Mouse (Mus musculus) cortical plate, adult 2 months (tissue): ENCODE measurements around the gene Incenp. TPM values are rescaled to one million over a fixed set of nuclear protein-coding genes. Genes with fewer than 3 reads are reported as not detected.
"Not testable (repeated sequence)": the region's sequence is repeated elsewhere in the genome, so short reads cannot be mapped to it uniquely, and the experiment has no call there.

Source experiments
- H3K27ac ChIP-seq: fragments of 200-500 bp; 2 replicates; pipeline ENCODE4 v1.5.1; 2012; ENCODE audit warnings: low read length, control low read depth, inconsistent platforms; ENCODE audit not compliant: insufficient read depth
- H3K4me1 ChIP-seq: fragments of 200-500 bp; 2 replicates; pipeline ENCODE4 v1.6.1; 2011; ENCODE audit warnings: low read length; ENCODE audit not compliant: control insufficient read depth, insufficient read depth
- H3K4me3 ChIP-seq: fragments of 200-500 bp; 2 replicates; pipeline ENCODE4 v1.5.1; 2011; ENCODE audit warnings: mild to moderate bottlenecking, low read length, control low read depth; ENCODE audit not compliant: insufficient read depth
- CTCF ChIP-seq: fragments of 200-500 bp; IDR thresholded peaks from 2 replicates; pipeline ENCODE4 v1.5.1; 2011; ENCODE audit warnings: mild to moderate bottlenecking, control low read depth, low read length; ENCODE audit not compliant: insufficient read depth; ENCODE audit errors: extremely low read depth
- POLR2A ChIP-seq: fragments of 200-500 bp; IDR thresholded peaks from 2 replicates; pipeline ENCODE4 v1.6.1; 2011; ENCODE audit warnings: mild to moderate bottlenecking, low read length, control low read depth; ENCODE audit not compliant: insufficient read depth; ENCODE audit errors: extremely low read depth
- polyA plus RNA-seq: library from polyadenylated mRNA; depleted of rRNA; stranded (reverse); fragments of >200 nt; gene quantifications from 2 replicates; pipeline ENCODE4 v1.2.3, GENCODE M21; 2012

Incenp gene
- polyA plus RNA-seq, 1 experiment: 23.7 TPM

GRCm38 (mm10) chr19:9920835-9921784 is 21.8 kb upstream of the Incenp start:
- peaks cover 6% of the 10 kb centered on the region for H3K4me1 ChIP-seq
- H3K27ac ChIP-seq: peak overlapping the region; percentile 49
- no peak for TF ChIP-seq POLR2A
- peak; percentile 51 for TF ChIP-seq CTCF
- H3K4me3 ChIP-seq: no peak overlapping the region

GRCm38 (mm10) chr19:9918176-9918861 is 19.0 kb upstream of the Incenp start:
- no peak overlapping the region for H3K4me3 ChIP-seq
- no peak overlapping the region for H3K27ac ChIP-seq
- H3K4me1 ChIP-seq: peaks cover 6% of the 10 kb centered on the region
- TF ChIP-seq POLR2A: no peak
- TF ChIP-seq CTCF: no peak

GRCm38 (mm10) chr19:9917727-9918126 is 18.4 kb upstream of the Incenp start:
- TF ChIP-seq CTCF (no peak), POLR2A (no peak)
- Histone ChIP-seq H3K4me3 (no peak overlapping the region), H3K4me1 (peaks cover 5% of the 10 kb centered on the region), H3K27ac (no peak overlapping the region)

GRCm38 (mm10) chr19:9915935-9916334 is 16.6 kb upstream of the Incenp start:
- no peak overlapping the region for H3K4me3 ChIP-seq
- no peaks in the 10 kb centered on the region for H3K4me1 ChIP-seq
- no peak overlapping the region for H3K27ac ChIP-seq
- no peak for TF ChIP-seq POLR2A
- TF ChIP-seq CTCF: peak; percentile 96

- Histone ChIP-seq H3K4me1 (no peaks in the 10 kb centered on the region), H3K27ac (0 out of 2 replicates have a peak overlapping the region, but pooled peaks have one; percentile 71), H3K4me3 (no peak overlapping the region)
- no peak for TF ChIP-seq POLR2A
- no peak for TF ChIP-seq CTCF
Observed at GRCm38 (mm10) chr19:9914346-9914745, 15.0 kb upstream of the Incenp start.

GRCm38 (mm10) chr19:9913784-9914183 is 14.4 kb upstream of the Incenp start:
- no peaks in the 10 kb centered on the region for H3K4me1 ChIP-seq
- no peak overlapping the region for H3K27ac ChIP-seq
- H3K4me3 ChIP-seq: no peak overlapping the region
- TF ChIP-seq CTCF (no peak), POLR2A (no peak)

GRCm38 (mm10) chr19:9911314-9911754 is 12.0 kb upstream of the Incenp start:
- peak; percentile 56 for TF ChIP-seq CTCF
- TF ChIP-seq POLR2A: no peak
- Histone ChIP-seq H3K4me3 (no peak overlapping the region), H3K27ac (no peak overlapping the region), H3K4me1 (no peaks in the 10 kb centered on the region)

GRCm38 (mm10) chr19:9909351-9909750 is 10.0 kb upstream of the Incenp start:
- TF ChIP-seq CTCF (no peak), POLR2A (no peak)
- Histone ChIP-seq H3K4me3 (no peak overlapping the region), H3K27ac (no peak overlapping the region)

GRCm38 (mm10) chr19:9900696-9901095 is 1.3 kb upstream of the Incenp start:
- H3K4me1 ChIP-seq, H3K4me3 ChIP-seq, H3K27ac ChIP-seq: not testable (repeated sequence)

More at GRCm38 (mm10) chr19:9909351-9909750, 10.0 kb upstream of the Incenp start:
- no peaks in the 10 kb centered on the region for H3K4me1 ChIP-seq
